Mouse (Mus musculus) megakaryocyte, embryonic 14.5 days (primary cell): ENCODE measurements at regions not wholly inside any gene's neighbourhood (a gene's known extent, or its start where the extent isn't known, plus 50 kb on each side); places are given as distances from the start of the nearest gene placed in this dataset.

ENCODE experiments used
- FLI1 ChIP-seq: IDR thresholded peaks from 2 replicates; pipeline ENCODE4 v1.6.1; 2012; ENCODE audit warnings: low read length, inconsistent platforms, mixed read lengths
- GATA1 ChIP-seq: IDR thresholded peaks from 3 replicates; pipeline ENCODE4 v1.6.1; 2012; ENCODE audit warnings: mixed read lengths, low read length, inconsistent platforms, borderline replicate concordance

DNA sequence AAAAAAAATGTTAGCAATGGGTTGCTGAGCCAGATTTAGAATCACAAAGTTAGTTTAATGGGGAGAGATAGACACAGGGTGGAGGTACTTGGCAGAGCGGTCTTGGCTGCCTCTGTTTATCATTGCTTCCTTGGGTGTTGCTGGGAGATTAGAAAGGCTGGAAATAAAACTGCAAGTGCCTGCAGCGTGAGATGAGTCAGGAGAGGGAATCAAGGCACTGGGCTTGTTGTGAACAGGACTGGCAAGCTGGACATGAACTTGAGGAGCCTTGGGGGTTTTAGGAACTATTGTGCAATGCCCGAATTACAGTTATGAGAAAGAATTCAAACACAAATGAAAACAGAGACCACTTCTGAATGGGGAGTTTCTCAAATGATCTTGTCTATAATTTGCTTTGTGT is 102.8 kb downstream of the Tmx1 start:
- TF ChIP-seq GATA1: no peak
- no peak for TF ChIP-seq FLI1
